Mouse (Mus musculus) midbrain, embryonic 14.5 days (tissue): ENCODE results near the gene Dscam. TPM values are rescaled to one million over a fixed set of nuclear protein-coding genes. Genes with fewer than 3 reads are reported as not detected.
A peak's percentile ranks its signal among the peaks of the same experiment; 100 is the strongest.

Experiments used
- ATAC-seq: fragments of 200-750 bp; cut with Nextera tagmentation; 2 replicates; pipeline ENCODE4 v1.8.0; 2017; ENCODE audit warnings: moderate number of reproducible peaks, moderate library complexity; ENCODE audit not compliant: low FRiP score, low TSS enrichment
- DNase-seq: peaks from one replicate; pipeline ENCODE4 v3.0.0-alpha.2; 2015
- H3K27ac ChIP-seq: fragments of 300-500 bp; sonication (generic); replicated peaks from 2 replicates; pipeline ENCODE4 v1.5.1; 2014; ENCODE audit warnings: mild to moderate bottlenecking, low read depth, low read length, moderate library complexity
- H3K27me3 ChIP-seq: fragments of 300-500 bp; sonication (generic); 2 replicates; pipeline ENCODE4 v1.6.1; 2014; ENCODE audit warnings: low read length, control low read depth, mixed read lengths; ENCODE audit not compliant: control insufficient read depth, insufficient read depth
- H3K36me3 ChIP-seq: fragments of 300-500 bp; sonication (generic); 2 replicates; pipeline ENCODE4 v1.6.1; 2014; ENCODE audit warnings: low read length, control low read depth; ENCODE audit not compliant: control insufficient read depth, insufficient read depth
- H3K4me1 ChIP-seq: fragments of 300-500 bp; sonication (generic); 2 replicates; pipeline ENCODE4 v1.6.1; 2014; ENCODE audit warnings: mild to moderate bottlenecking, antibody characterized with exemption, low read length, control low read depth; ENCODE audit not compliant: control insufficient read depth, insufficient read depth
- H3K4me2 ChIP-seq: fragments of 300-500 bp; sonication (generic); 2 replicates; pipeline ENCODE4 v1.6.1; 2014; ENCODE audit warnings: mild to moderate bottlenecking, low read length, moderate library complexity
- H3K4me3 ChIP-seq: fragments of 300-500 bp; sonication (generic); replicated peaks from 2 replicates; pipeline ENCODE4 v1.5.1; 2014; ENCODE audit warnings: low read depth, low read length
- H3K9ac ChIP-seq: fragments of 300-500 bp; sonication (generic); replicated peaks from 2 replicates; pipeline ENCODE4 v1.6.1; 2014; ENCODE audit warnings: mild to moderate bottlenecking, low read length, moderate library complexity
- H3K9me3 ChIP-seq: fragments of 300-500 bp; sonication (generic); 2 replicates; pipeline ENCODE4 v1.6.1; 2016; ENCODE audit warnings: low read length, control low read depth, mixed read lengths; ENCODE audit not compliant: control insufficient read depth
- WGBS: fragments of 180-500 bp; shearing (Covaris S2); extraction: QIAGEN DNeasy Blood & Tissue Kit; methylation state at CpG from one replicate; pipeline ENCODE4 v1.1.7; 2014; 5-methylcytosine and 5-hydroxymethylcytosine counted together
- polyA plus RNA-seq: library from polyadenylated mRNA; unstranded; fragments of >200 nt; fragmentation: Nextera tagmentation; extraction: Ambion mirVana; gene quantifications from 2 replicates; pipeline ENCODE4 v1.2.1, GENCODE M21; 2014

Gene Dscam
- polyA plus RNA-seq, 1 experiment from 2014 or later = 24.7 TPM

DNA sequence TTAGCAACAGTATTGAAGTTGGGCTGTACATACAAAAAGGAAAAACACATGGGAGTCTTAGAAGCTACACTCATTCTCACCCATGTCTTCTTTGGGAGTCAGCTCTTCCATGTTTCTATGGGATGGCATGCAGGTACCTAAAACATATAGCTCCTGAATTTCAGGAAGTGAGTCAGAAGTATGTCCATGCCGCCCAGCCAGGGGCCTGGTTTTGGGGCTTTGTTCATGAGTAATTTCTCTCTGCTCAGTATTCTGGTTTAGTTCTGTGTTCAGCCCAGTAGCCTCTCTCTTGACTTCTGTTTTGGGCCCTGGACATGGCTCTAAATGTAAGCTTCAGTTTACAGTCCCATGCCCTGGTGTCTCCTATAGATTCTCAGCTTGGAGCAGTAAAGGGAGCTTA, 242.5 kb downstream of the Dscam start:
- ATAC-seq (no peak), DNase-seq (no peak)
- Histone ChIP-seq H3K27me3 (no peaks in the 10 kb centered on the region), H3K36me3 (no peaks in the 10 kb centered on the region), H3K9ac (no peak overlapping the region), H3K9me3 (peaks cover 2% of the 10 kb centered on the region; the same call in 1 of the 2 replicates), H3K4me3 (no peak overlapping the region), H3K4me2 (no peak overlapping the region), H3K27ac (0 out of 2 replicates have a peak overlapping the region, but pooled peaks have one; percentile 17), H3K4me1 (peaks cover 13% of the 10 kb centered on the region)
- 94% methylated on average over 1 of the region's 1 CpGs for WGBS

GRCm38 (mm10) chr16:96927408-96927807, 243.1 kb downstream of the Dscam start:
- H3K4me1 ChIP-seq = peaks cover 13% of the 10 kb centered on the region
- ATAC-seq = no peak
- H3K27ac ChIP-seq = peak overlapping the region; percentile 77

GRCm38 (mm10) chr16:96926977-96927376, 243.6 kb downstream of the Dscam start:
- peaks cover 15% of the 10 kb centered on the region for H3K4me1 ChIP-seq
- 45% methylated on average over 3 of the region's 3 CpGs for WGBS
- H3K36me3 ChIP-seq = no peaks in the 10 kb centered on the region
- no peak overlapping the region for H3K4me2 ChIP-seq
- H3K9me3 ChIP-seq = peaks cover 2% of the 10 kb centered on the region; the same call in 1 of the 2 replicates
- H3K27ac ChIP-seq = peak overlapping the region; percentile 77
- H3K27me3 ChIP-seq = no peaks in the 10 kb centered on the region
- no peak overlapping the region for H3K9ac ChIP-seq
- DNase-seq = peak; percentile 70
- no peak overlapping the region for H3K4me3 ChIP-seq
- no peak; the same call in 1 of the 2 replicates for ATAC-seq

More at GRCm38 (mm10) chr16:96927408-96927807, 243.1 kb downstream of the Dscam start:
- Histone ChIP-seq H3K9ac (no peak overlapping the region), H3K27me3 (no peaks in the 10 kb centered on the region), H3K9me3 (peaks cover 2% of the 10 kb centered on the region; the same call in 1 of the 2 replicates), H3K4me2 (no peak overlapping the region), H3K4me3 (no peak overlapping the region), H3K36me3 (no peaks in the 10 kb centered on the region)
- no peak for DNase-seq

DNA sequence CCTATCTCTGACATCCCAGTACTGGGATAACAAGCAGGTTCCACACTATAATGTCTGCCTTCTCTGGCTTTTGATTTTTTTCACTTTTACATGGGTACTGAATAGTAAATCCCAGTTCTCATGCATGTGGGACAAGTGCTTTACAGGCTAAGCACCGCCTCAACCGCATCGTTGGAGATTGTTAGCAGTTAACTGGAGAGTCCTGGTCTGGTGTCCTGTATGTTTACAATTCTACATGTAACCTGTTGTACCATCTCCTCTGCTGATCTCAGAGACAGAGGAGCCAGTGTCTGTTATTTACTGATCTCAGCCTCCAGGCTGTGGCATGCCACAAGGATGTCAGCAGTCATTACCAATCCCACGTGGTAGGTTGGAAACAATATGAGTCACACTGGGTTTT, 246.6 kb downstream of the Dscam start:
- no peak for DNase-seq
- Histone ChIP-seq H3K4me2 (no peak overlapping the region), H3K4me3 (no peak overlapping the region), H3K4me1 (peaks cover 41% of the 10 kb centered on the region), H3K27me3 (no peaks in the 10 kb centered on the region), H3K36me3 (no peaks in the 10 kb centered on the region), H3K27ac (no peak overlapping the region), H3K9me3 (peaks cover 2% of the 10 kb centered on the region; the same call in 1 of the 2 replicates), H3K9ac (no peak overlapping the region)
- 93% methylated on average over 4 of the region's 4 CpGs for WGBS
- no peak for ATAC-seq

- no peak for ATAC-seq
- Histone ChIP-seq H3K4me2 (no peak overlapping the region), H3K9ac (no peak overlapping the region), H3K4me1 (peaks cover 13% of the 10 kb centered on the region), H3K36me3 (no peaks in the 10 kb centered on the region), H3K4me3 (no peak overlapping the region), H3K9me3 (no peaks in the 10 kb centered on the region), H3K27ac (0 out of 2 replicates have a peak overlapping the region, but pooled peaks have one; percentile 41), H3K27me3 (no peaks in the 10 kb centered on the region)
- 78% methylated on average over 3 of the region's 3 CpGs for WGBS
- no peak for DNase-seq
These were observed 256.1 kb downstream of the Dscam start for GRCm38 (mm10) chr16:96914495-96914894.

GRCm38 (mm10) chr16:96912836-96913235, 257.7 kb downstream of the Dscam start:
- no peak overlapping the region for H3K9ac ChIP-seq
- WGBS = 82% methylated on average over 7 of the region's 7 CpGs
- H3K27ac ChIP-seq = peak overlapping the region; percentile 14; the same call in 1 of the 2 replicates

GRCm38 (mm10) chr16:96912103-96912502, 258.4 kb downstream of the Dscam start:
- H3K9ac ChIP-seq = no peak overlapping the region
- no peaks in the 10 kb centered on the region for H3K36me3 ChIP-seq
- H3K9me3 ChIP-seq = no peaks in the 10 kb centered on the region
- H3K27me3 ChIP-seq = no peaks in the 10 kb centered on the region
- no peak for ATAC-seq
- peak overlapping the region; percentile 14; the same call in 1 of the 2 replicates for H3K27ac ChIP-seq
- peaks cover 11% of the 10 kb centered on the region for H3K4me1 ChIP-seq
- H3K4me3 ChIP-seq = no peak overlapping the region
- H3K4me2 ChIP-seq = no peak overlapping the region
- DNase-seq = no peak
- WGBS = 98% methylated on average over 2 of the region's 2 CpGs

More at GRCm38 (mm10) chr16:96912836-96913235, 257.7 kb downstream of the Dscam start:
- Histone ChIP-seq H3K4me2 (no peak overlapping the region), H3K27me3 (no peaks in the 10 kb centered on the region), H3K4me3 (no peak overlapping the region), H3K36me3 (no peaks in the 10 kb centered on the region), H3K4me1 (peaks cover 11% of the 10 kb centered on the region), H3K9me3 (no peaks in the 10 kb centered on the region)
- ATAC-seq = no peak
- no peak for DNase-seq

GRCm38 (mm10) chr16:96910405-96911164, 260.0 kb downstream of the Dscam start:
- no peak overlapping the region for H3K27ac ChIP-seq
- peaks cover 11% of the 10 kb centered on the region for H3K4me1 ChIP-seq
- DNase-seq (no peak), ATAC-seq (no peak)
- WGBS = 72% methylated on average over 4 of the region's 4 CpGs
- H3K27me3 ChIP-seq = no peaks in the 10 kb centered on the region
- H3K36me3 ChIP-seq = no peaks in the 10 kb centered on the region
- no peak overlapping the region for H3K4me3 ChIP-seq
- no peaks in the 10 kb centered on the region for H3K9me3 ChIP-seq
- H3K4me2 ChIP-seq = no peak overlapping the region
- H3K9ac ChIP-seq = no peak overlapping the region

DNA sequence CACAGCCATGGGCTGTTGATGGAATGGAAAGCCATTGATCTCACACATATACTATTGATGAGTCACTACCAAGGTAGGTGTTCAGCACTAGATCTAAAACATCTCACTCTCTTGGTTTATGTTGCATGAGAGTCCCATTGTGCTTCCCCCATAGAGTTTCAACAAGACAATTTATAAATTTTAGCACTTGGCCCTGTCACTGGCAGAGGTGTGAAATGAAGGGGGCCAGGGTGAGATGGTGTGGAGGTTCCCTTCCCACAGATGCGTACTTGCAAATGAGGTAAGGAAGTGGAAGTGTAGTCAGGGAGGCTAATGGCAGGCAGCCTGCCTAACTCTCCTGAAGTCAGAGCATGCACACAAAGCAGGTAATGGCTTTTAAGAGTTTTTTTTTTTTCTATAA, 262.7 kb downstream of the Dscam start:
- no peak for DNase-seq
- H3K4me1 ChIP-seq = peaks cover 13% of the 10 kb centered on the region
- WGBS = 94% methylated on average over 1 of the region's 1 CpGs
- no peak overlapping the region for H3K27ac ChIP-seq
- no peak overlapping the region for H3K4me3 ChIP-seq
- no peaks in the 10 kb centered on the region for H3K9me3 ChIP-seq
- H3K27me3 ChIP-seq = no peaks in the 10 kb centered on the region
- ATAC-seq = no peak
- no peak overlapping the region for H3K9ac ChIP-seq
- no peaks in the 10 kb centered on the region for H3K36me3 ChIP-seq
- H3K4me2 ChIP-seq = no peak overlapping the region
